Mouse (Mus musculus): ENCODE measurements at regions not wholly inside any gene's neighbourhood (a gene's known extent, or its start where the extent isn't known, plus 50 kb on each side); places are given as distances from the start of the nearest gene placed in this dataset.
A peak's percentile ranks its signal among the peaks of the same experiment; 100 is the strongest.

DNA sequence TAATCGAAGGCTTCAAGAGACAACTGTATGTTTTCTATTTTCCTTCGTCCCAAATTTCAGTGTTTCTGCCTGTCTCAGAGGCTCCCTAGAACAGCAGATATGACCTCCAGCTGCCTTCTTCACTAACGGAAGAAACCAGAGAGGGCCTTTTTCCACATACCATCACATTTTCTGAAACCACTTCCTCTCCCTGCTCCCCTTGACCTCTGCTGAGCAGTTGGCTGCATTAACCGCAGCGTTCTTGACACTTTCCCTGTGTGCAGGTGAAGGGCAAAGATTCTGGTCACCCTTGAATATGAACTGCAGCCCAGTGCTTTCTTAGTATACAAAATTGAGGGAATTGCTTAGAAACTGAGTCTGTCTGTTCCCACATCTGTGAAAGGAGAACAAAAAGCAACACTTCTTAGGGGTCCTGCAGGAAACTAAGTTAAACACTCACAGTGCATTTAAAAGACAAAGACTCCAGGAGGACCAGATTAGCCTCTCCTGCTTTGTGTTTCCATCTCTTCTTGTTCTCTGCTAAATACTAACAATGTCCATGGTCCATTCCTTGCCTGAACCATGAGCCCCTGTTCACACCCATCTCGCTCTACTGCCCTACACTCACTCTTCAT is 98.4 kb downstream of the Akap11 start:
- DNase-seq (ENCODE audit: low read depth in 2 of 2, low spot score in 2 of 2): no peak

DNA sequence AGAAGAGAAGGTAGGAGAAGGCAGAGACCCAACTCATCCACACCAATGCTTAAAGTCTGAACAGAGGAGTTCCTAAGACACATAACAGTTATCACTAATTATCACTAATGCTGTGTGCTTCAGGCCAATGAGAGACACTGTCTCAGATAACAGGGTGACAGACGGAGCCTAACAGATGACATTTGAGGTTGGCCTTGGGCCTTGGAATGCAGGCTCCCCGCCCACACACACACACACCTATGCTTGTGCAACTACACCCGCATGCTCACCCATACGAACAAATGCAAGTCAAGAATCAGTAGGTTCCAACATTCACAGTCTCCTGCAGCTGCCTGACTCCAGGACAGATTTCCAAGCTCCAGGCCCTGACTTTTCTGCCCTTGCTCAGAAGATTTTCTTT is 100.0 kb downstream of the Akap11 start:
- DNase-seq (ENCODE audit: low read depth in 2 of 2, low spot score in 2 of 2): no peak

DNA sequence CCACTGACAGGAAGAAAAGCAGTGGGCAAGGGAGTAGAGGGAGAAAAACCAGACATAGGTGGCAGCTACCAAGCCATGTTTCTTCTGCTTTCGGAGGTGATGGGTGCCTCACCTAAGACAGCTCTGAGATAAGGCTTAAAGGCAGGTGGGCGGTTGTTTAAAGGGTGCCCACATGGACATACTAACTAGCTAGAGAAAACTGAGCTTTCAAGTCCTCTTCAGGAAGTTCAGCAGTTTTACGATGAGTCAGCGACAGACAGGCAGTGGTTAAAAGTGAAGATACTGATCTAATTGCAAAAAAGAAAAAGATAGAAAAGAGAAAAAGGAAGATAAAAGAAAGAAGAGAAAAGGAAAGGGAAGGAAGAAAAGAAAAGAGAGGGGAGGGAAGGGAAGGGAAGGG is 100.6 kb downstream of the Akap11 start:
- no peak for DNase-seq (ENCODE audit: low read depth in 2 of 2, low spot score in 2 of 2)

DNA sequence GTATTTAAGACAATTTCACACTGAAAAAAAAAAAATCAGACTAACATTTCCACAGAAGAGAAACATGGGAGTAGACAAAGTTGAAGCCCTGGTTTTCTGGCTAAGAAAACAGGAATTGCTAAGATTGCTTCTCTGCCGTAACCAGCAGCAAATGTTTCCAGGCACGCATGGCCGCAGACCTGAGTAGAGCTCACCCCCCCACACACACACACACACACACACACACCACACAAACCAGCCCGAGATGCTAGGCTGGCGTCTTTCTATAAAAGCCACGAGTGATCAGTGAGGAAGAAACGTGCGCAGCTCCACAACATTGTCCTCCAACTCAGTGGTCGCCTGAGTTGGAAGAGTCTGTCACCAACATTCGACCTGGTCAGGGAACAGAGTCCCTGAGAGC is 101.0 kb downstream of the Akap11 start:
- DNase-seq (ENCODE audit: low read depth in 2 of 2, low spot score in 2 of 2): peak in 1 of 2 experiments; percentile 4

DNA sequence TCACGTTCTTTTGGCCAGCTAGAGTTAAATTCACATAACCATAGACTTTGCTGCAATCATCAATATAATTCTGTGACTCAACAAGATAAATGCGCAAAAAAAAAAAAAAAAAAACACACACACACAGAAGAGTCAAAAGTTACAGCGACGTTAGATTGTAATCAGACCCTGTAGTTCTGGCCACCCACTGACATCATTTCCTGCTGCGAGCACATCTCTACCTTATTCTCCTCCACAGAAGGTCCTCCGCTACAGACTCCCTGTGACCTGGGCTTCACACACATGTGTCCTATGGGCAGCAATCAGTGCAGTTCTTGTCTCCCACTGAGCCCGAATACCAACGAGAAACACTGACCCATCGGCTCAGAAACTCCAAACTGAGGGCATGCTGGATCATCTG is 101.9 kb downstream of the Akap11 start:
- DNase-seq (ENCODE audit: low read depth in 2 of 2, low spot score in 2 of 2): no peak

DNA sequence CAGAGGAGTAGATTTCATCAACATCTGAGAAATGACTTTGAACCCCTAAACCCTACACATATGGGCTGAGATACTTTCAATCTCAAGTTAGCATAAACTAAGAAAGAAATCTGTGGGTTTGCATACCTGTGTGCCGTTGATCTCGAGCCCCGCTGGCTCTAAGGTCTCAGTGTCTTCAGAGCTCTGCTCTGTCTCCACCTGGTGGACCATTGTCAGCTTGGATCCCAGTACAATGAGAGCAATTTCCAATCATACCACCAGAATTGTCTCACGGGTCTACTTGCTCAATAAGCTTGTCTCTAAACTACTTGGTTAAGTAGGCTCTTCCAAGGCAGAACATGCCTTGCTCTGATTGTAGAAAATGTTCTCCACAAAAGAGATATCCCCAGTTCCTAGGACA is 102.5 kb downstream of the Akap11 start:
- DNase-seq (ENCODE audit: low read depth in 2 of 2, low spot score in 2 of 2): no peak

DNA sequence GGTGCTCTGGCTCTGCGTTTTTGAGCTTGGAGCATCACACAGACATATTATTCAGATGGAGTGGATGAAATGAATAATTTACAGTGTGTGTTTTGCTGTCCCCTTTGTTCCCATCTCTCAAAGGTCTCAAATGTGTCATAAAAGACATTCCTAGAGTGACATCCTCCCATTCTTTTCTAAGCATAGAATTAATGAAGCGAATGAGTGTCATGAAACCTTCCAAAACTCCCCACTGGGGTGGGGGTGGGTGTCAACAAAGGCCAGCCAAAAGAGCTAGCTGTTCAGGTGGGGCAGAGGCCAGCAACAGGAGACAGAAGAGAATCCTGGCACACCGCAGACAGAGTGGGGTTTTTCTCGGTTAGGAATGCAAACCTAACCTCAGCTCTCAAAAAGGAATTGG is 104.1 kb downstream of the Akap11 start:
- no peak for DNase-seq (ENCODE audit: low read depth in 2 of 2, low spot score in 2 of 2)

DNA sequence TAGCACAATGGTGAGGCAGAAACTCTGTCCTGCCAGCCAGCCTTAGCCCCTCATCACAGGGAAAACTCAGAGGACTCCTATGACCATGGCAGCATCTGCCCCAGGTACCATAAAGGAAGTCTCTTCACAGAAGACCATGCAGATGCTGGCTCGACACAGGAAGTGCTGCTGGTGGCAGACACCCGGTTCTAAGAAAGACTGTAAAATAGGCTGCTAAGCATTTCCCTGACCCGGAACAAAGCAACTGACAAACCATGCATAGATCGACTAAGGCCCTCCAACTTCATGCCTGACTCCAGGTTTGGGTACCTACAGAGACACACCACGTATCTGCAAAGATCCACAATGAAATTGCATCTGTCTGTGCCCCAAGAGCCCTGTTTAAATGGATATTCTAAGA is 104.7 kb downstream of the Akap11 start:
- DNase-seq (ENCODE audit: low read depth in 2 of 2, low spot score in 2 of 2): no peak

DNA sequence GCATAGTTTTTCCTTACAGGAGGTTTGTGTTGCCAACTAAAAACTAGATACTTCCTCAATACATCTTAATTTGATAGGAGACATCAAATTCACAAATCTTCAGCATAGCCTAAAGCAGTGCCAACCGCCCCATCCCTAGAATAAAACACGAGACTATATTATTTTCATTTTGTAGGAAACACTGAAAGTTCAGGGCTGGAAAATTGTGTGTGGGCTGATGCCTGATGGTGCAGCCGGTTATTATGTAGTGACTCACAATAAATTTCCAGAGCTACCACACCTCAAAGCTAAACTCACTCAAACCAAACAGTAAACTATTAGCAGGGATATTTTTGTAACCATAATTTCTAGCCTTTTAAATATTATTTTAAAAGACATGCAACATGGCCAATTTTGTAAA is 105.2 kb downstream of the Akap11 start:
- DNase-seq (ENCODE audit: low read depth in 2 of 2, low spot score in 2 of 2): no peak

DNA sequence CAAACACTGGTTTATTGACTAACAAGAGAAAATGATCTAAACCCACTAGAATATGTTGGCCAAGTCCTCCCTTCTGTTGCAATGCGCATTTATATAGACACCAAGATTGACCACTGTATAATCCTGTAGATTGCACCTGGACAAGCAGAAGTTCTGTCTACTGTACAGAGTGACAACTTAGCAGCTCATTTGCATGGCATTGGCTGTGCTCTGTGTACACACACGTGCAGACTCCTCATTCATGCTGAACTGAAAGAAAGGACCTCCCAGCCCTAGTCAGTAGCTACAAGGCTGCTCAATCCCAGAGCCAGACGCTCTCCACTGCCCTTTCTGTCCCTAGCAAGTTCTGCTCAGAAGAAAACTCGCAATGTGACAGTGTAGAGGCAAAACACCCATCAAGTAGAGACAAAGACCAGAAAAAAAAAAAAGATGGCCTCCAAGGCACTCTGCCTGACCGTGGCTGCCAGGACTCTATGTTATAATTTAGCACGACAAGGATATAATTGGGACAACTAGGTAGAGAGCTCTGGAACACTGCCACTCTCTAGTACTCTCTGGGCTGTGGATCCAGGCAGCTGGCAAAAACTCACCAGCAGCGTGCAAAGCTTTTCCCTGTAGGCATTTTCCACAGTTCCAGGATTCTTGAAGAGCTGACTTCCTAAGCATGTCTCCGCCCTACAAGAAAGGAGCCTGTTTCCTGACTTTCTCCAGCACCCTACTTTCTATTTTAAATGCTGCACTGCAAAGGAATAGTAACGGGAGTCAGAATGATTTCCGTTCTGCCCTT is 108.2 kb downstream of the Akap11 start:
- DNase-seq (ENCODE audit: low read depth in 2 of 2, low spot score in 2 of 2): no peak

DNA sequence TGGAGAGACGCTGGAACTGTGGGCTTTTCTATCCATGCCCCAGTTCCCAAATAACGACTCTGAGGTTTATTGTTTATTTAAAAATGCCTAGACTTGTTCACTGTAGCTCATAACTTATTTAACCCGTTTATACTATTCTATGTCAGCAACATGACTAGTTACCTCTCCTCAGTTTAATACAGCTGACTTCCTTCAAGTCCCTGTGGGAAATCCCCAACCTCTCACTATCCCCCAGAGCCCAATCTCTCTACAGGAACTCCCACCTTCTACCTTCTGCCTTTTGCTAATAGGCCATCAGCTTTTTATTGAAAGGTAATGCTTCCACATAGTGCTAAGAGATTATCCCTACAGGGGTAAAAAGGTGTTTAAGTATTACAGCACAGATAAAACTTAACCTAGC is 109.5 kb downstream of the Akap11 start:
- no peak for DNase-seq (ENCODE audit: low read depth in 2 of 2, low spot score in 2 of 2)

DNA sequence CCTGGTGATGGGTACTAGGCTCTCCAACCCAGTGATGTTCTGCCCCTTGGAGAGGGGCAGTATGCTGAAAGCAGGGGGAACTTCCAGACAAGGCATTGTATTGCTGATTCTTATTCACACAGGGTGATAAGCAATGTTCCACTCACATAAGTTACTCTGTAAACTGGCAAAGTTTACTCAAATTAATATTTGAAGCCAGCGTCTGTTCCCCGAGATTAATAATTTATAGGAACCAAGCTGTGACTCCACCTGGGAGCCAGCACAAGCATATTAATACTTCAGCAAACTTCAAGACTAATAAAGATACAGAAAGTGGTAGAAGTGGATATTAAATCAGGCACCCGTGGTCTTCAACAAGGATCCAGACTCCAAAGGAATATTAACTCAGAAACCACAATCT is 114.0 kb downstream of the Akap11 start:
- no peak for DNase-seq (ENCODE audit: low read depth in 2 of 2, low spot score in 2 of 2)

DNA sequence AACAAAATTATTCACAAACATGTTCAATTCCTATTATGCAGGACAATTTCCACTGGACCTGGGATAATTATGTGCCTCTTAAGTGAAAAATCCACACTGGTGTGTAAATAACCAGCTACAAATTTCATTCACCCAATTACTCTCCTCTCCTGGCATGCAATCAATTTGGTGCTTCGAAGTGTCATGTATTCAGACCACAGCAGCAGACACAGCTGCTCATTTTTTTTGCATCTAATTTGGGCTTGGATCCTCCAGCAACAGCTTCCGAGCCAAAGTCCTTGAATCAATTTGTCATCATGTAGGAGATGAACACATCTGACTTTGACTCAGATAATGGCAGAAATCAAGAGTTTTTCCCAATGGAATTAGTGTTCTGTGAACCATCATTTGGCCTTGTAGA is 113.1 kb upstream of the Tnfsf11 start:
- no peak for DNase-seq (ENCODE audit: low read depth in 2 of 2, low spot score in 2 of 2)

DNA sequence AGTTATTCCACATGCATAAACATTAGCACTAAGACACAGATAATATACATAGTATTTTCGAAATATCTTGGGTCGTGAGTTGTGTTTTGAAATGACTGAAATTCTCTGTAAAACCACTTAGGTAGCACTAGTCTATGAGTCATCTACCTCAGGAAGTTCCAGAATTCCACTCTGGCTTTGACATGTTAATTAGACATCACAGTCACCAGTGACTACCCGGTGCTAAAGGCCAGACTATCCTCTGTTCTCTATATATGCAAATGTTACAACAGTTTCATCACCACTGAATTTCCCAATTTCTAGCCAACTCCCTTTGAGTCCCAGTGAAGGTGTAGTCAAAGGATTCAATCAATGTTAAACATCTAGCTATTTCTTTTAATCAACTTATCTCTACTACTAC is 112.3 kb upstream of the Tnfsf11 start:
- DNase-seq (ENCODE audit: low read depth in 2 of 2, low spot score in 2 of 2): no peak

DNA sequence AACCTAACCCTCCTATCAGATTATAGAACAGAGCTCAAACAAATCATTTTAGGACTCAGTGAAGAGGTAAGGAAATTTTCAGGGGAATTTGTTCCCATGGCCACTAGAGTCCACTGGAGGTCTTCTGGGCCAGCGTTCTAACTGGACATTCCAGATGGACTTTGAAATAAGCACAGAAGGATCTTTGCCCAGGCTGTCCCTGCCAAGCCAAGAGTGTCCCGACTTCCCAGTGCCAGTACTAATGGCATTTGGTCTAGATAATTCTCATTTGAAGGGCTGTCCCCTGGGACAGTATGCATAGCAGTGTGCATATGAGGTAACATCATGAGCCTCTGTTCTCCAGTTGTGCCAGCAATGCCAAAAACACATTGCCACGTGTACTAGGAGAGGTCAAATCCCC is 97.7 kb upstream of the Tnfsf11 start:
- DNase-seq (ENCODE audit: low read depth in 2 of 2, low spot score in 2 of 2): no peak

DNA sequence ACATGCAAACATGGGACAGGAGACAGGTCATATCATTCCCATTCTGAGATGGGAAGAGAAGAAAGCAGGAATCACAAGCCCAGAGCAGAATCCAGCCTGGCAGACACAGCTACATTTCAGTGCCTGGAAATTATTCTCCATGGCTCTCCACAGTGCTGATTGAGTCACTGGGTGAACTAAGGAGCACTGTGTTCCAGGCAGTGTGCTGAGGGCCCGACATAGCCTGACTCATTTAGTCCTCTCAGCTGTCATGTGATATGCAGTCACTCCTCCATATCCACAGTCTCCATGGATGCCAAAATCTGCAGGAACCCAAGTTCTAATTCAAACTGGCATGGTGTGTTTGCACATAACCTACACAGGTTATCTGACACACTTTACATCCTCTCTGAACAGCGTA is 90.1 kb upstream of the Tnfsf11 start:
- no peak for DNase-seq (ENCODE audit: low read depth in 2 of 2, low spot score in 2 of 2)

DNA sequence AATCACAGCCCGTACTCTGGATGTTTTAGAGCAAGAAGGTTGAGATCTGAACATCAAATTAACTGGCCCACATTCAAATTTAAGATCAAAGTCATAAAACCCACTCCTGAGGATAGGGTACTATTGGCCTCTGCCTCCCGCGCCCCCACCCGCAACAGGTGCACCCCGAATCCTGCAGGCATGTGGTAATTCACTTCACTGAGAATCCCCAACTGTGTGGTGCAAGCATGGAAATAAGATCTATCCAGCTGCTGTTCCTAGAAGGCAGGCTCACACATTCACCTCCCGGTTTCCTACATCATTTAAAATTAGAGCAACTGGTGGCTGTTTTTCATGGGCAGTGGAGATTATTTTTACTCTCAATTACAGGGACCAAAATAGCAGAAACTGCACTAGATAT is 87.8 kb upstream of the Tnfsf11 start:
- DNase-seq (ENCODE audit: low read depth in 2 of 2, low spot score in 2 of 2): no peak

DNA sequence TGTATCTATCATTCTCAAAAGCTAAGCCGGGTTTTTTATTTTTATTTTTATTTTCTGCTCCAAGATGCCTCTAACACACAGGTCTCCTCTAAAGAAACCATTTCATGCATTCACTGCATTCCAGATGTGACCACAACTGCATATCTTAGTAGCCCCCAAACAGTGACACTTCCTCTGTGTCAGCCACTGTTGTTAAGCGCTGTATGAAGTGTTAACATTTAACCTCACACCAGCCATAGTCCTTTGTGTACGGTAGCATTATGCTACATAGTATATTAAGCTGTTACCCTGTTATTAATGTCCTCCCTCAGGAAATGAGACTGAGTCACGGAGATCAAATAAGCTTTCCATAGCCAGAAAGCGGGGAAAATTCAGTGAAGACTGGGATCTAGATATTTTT is 79.2 kb upstream of the Tnfsf11 start:
- no peak for DNase-seq (ENCODE audit: low read depth in 2 of 2, low spot score in 2 of 2)

DNA sequence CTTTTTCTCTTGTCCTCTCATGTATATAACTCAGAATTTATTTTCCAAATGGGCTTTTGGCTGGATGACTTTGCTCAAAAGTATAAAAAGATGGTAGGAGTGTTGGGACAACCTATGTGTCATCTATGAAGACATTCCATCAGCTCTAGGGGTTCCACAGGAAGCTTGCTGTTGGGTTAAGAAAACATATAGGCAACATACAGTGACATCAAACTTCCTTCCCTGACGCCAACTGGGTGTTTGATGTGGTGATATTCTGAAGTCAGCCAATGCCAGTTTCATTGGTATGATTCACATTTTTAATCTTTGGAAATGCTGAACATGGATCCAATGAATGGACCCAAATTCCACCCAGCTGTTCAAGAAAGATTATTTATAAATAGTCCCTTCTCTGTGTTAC is 76.5 kb upstream of the Tnfsf11 start:
- peak; percentile 7 to 14 for DNase-seq (ENCODE audit: low read depth in 2 of 2, low spot score in 2 of 2)

DNA sequence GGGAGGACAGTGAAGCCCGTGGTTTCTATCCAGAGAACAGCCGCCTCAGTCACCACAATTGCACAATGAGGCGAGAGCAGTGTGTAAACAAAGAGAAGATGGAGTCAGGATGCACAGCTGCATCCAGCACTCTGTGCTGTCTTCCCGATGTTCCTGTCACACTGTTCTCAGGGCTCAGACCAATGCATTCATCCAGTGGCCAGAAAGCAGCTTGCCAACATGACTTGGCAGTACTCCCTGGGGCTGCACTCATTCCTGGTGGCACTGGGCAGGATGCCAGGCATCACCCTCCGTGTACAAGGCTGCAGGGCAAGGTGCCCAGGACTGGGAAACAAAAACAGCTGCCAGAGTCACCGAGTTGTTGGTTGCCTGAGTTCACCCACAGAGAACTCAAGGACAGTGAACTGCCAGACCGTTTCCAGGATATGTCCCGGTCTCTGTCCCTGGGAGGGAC is 75.4 kb upstream of the Tnfsf11 start:
- no peak for DNase-seq (ENCODE audit: low read depth in 2 of 2, low spot score in 2 of 2)

DNA sequence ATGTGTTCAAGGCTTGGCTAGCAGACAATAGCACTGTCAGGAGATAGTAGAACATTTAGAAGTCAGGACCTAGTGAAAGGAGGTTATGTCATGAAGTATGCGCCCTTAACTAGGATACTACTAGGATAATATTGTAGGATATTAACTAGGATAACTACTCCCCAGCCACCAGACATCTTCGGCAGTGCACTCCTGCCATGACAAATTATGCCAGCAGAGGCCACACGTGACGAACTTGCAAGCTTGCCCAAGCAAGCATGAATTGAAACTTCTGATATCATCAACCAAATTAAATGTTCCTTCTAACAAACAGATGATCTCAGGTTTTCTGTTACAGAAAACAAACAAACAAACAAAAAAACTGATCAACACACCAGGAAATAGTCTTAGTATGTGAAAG is 72.2 kb upstream of the Tnfsf11 start:
- no peak for DNase-seq (ENCODE audit: low read depth in 2 of 2, low spot score in 2 of 2)

DNA sequence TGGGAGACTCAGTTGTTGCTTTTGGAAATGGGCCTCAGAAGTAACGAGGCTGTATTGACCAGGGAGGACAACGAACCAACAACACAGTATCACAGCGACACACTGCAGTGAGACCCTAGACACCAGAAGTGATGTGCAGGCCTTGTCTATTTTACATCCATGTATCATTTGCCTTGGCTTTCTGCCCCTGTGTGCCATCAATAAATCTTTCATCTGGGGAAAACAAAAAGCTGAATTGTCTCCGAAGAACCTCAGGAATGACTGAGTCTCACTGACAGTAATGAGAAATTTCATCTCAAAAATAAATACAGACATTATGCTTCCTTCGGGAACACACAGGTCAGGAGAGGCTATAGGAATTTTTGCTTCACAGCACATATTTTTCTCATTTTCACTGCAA is 68.7 kb upstream of the Tnfsf11 start:
- no peak for DNase-seq (ENCODE audit: low read depth in 2 of 2, low spot score in 2 of 2)
